Mouse (Mus musculus): ENCODE results near the gene St6galnac4.

Gene St6galnac4

DNA sequence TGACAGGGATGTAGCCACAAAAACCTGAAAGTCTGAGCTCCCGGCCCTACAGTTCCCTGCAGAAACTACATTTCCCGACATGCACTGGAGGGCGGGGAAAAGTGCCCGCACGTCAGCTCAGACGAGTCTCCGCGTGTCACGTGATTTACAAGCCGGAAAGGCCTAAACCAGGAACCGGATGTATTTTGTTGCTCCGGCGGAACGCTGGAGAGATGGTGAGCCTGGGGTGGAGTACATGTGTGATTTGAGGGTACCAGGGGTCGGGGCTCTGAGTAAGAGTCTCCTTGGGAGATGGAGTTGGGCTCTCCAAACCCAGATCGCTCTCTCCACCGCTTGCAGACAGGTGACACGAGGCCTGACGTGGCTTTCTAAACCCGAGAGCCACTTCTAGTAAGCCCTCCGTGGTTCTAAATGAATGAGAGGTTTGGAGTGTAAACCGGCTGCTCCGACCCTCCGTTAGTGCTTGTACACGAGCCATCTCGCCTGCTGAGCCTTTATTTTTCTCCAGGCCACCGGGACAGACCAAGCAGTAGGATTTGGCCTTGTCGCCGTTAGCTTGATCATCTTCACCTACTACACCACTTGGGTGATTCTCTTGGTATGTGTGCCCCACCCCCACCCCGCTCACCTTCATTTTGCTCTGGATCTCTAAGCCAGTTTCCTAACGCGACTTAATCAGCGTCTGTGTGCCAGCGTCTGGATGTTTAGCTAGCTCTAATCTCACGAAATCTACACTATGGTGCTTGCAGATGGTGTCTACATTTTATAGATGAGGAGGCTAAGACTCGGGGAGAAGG is 16.0 kb upstream of the St6galnac4 start, which contains the start of gene Dpm2:
Gene Dpm2 (plus strand): TSS at position 161 of the 797 bp plus-strand sequence.
- DNase-seq (ENCODE audit: extremely low spot score, low read depth, low spot score), result peak; percentile 82

DNA sequence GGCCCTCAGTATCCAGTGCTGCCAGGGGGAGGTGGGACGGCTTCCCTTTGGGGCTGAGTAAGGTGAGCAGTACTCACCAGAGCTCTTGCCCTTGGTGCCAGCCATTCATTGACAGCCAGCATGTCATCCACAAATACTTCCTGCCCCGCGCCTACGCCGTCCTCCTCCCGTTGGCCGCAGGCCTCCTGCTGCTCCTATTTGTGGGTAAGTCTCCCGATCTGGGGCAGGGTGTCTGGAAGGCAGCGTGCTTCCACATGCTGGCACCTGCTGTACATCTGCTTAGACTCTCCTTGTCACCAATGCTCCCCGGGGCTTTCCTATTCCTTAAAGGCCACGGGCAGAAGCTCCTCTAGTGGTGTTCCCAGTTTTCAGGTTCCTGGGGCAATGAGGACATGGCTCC is 14.7 kb upstream of the St6galnac4 start:
- DNase-seq (ENCODE audit: extremely low spot score, low read depth, low spot score), result no peak

DNA sequence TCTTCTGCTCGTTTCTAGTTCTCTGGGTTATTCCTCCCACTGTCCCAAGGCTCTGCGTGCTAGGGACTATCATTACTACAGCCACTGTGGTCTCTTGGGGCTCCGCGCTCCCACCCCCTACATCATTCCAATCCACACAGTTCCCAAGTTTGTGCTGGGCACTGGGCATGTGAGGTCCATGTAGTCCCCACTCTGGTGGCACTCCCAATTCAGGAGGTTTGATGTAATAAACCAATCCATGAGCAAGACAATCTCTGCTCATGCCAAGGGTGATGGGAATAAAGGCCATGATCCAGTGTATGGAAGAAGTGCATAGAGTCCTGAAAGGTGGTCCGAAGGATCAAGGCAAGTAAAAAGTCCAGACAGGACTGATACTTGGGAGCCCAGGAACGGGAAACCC is 12.4 kb upstream of the St6galnac4 start, which contains the start of gene Pip5kl1:
Gene Pip5kl1 (plus strand): TSS at position 301 of the 400 bp plus-strand sequence.
- no peak for DNase-seq (ENCODE audit: extremely low spot score, low read depth, low spot score)

DNA sequence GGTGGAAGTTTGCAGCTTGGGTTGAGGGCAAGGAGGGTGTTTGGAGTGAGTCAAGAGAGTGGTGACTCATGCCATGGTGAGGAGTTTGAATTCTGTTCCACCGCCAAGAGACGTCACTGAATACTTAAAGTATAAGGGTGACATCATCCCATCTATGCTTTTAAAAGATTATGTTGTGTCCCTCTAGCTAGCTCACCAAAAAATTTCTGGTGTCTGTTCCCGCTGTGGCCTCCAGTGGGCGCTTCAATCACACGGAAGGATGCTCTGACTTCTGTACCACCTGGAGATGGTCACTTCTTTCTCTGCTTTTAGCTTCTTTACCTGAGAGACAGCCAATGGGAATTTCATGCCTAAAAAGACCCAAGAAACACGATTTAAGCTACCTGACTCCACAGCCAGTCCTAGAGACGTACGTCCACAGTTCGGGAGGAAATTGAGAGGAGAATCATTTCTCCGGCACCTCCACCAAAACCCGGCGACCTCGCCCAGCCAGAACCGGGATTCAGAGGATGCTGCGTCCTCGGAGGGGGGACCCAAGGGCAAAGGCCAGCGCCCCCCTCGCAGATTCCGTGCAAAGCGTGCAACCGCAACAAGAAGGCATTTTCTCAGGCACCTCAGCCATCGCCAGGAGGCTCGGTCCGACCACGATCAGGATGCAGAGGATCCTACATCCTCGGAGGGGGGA is 11.9 kb upstream of the St6galnac4 start:
- no peak for DNase-seq (ENCODE audit: extremely low spot score, low read depth, low spot score)

DNA sequence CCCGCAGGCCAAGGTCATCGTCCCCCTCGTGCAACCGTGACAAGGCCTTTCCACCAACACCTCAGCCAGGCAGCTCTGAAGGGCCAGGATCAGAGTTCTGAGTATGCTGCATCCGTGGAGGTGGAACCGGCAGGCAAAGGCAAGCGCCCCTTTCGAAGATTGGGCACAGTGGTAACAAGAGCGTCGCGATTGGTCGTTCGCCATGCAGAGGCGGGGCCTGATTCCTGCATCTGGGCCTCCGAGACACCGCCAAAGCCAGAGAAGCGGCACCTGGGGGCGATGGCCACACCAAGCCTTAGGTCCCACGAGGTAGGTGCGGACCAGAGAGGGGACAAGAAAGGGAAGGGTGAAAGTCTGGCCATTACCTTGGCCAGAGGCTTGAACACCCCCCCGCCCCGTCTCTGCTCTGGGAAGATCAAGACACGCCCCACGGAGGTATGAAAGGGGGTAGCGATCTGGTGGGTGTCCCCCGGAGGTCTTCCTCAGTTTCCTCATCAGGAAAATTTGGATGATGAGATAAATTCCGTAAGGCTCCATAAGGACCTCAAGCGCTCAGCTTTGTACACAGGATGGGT is 11.2 kb upstream of the St6galnac4 start, which contains the start of gene 9430097D07Rik:
Gene 9430097D07Rik (minus strand): TSS at position 99 of the 575 bp plus-strand sequence.
- no peak for DNase-seq (ENCODE audit: extremely low spot score, low read depth, low spot score)

DNA sequence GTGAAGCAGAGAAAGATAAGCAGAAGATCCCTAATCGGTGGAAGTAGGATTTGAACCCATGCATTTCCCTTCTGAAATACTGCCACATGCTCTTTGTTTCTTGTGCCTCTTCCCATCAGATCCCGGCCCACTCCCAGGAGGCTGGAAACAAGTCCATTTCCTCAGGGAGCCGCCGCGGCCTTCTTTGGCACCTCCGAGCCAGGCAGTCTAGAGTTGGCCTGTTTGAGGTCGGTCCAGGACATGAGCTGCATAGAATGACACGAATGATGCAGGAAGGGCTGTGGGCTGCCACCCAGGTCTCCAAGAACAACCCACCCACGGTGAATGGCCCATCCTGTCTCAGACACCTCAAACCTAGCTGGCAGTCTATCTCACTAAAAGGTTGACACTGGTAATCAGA is 10.4 kb upstream of the St6galnac4 start:
- no peak for DNase-seq (ENCODE audit: extremely low spot score, low read depth, low spot score)

DNA sequence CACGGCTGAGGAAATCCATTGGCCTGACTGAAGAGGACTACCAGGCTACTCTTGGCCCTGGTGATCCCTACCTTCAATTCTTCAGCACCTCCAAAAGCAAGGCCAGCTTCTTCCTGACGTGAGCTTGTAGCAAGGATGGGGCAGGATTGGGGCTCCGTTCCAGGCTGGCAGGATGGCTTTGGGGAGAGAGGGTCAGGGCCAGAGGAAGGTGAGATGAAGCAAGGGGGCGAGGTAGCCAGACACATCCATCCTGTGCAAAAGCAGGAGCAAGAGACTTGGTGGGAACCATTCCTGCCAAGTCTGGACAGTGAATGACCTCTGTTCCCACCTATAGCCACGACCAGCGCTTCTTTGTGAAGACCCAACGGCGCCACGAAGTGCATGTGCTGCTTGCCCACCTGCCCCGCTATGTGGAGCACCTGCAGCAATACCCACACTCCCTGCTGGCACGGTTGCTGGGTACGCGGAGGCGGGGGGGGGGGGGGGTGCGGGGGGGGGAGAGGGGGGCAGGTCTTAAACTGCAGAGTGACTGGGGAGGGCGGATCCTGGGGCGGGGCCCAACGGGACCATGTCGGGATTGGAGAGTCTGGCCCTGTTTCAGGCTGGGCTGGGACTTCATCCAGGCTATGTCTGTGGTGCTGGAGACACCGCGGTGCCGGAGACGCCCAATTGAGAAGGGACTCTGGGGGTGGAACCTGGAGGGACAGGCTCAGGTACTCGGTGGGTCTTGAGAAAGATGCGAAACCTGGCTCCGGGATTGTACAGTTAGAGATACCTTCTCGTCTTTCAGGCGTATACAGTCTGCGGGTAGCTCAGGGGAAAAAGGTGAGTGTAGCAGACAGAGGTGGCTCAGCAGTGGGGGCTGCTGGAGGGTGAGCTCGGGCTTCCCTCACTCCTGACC is 8.5 kb upstream of the St6galnac4 start:
- no peak for DNase-seq (ENCODE audit: extremely low spot score, low read depth, low spot score)

DNA sequence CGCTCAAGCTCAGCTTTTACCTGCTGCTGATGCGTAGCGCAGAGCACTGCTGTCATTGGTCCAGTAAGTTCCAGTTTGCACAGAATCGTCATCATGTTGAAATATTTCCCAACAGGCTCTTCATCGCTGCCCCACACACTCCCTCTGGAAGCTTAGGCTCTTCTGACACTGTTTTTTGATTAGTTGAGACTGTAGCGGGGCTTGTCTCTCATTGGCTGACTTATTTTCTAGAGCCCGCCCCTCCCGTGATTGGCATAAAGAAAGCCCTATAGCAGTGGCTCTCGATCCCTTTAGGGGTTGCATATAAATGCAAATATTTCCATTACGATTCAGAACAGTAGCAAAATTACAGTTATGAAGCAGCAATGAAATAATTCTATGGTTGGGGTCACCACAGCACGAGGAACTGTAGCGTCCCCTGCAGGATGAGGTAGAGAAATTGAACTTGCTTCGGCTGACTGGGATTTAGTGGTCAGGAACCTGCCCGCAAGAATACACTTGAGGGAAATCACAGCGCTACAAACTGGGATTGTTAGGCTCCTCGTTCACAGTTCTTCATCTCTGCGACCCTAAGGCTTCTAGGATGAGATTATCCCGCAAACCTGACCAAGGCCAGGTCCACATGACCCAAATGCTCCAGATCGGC is 5.3 kb upstream of the St6galnac4 start:
- no peak for DNase-seq (ENCODE audit: extremely low spot score, low read depth, low spot score)

DNA sequence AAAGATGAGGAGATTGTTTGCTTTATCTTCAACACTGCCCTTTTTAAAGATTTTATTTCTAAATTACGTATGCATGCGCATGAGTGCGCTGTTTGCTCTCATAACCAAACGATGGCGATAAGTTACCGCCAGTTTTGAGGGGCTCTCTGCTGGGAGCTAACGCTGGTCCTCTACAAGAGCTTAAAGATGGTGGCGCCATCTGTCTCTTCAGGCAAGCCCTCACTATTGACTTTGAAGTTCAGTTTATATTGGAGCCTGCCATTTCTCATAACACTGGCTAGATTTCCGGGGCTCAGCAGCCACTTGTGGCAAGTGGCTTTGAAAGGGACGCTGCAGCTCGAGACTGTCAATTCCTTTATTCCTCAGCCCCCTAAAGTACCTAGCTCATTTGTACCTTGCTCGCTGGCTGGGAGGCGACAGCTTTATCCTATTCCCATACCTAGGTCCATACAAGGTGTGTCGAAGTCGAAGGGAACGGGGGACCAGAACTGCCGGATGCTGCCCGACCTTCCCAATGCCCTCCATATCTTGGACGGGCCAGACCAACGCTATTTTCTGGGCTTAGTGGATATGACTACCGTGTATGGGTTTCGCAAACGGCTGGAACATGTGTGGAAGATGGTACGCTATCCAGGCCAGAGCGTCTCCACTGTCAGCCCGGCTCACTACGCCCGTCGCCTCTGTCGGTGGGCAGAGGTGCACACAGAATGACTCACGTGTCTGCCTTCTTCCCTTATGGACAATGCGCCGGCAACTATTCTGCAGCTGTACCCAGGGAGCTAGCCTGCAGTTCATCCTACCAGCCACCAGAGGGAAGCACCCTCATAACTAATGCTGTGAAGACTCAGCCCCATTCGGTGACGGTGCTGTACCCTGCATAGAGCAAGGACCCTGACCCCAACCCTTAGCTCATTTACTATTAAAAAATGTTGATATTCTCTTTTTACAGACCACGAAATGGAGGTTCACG is 3.8 kb upstream of the St6galnac4 start:
- DNase-seq (ENCODE audit: extremely low spot score, low read depth, low spot score), result no peak

DNA sequence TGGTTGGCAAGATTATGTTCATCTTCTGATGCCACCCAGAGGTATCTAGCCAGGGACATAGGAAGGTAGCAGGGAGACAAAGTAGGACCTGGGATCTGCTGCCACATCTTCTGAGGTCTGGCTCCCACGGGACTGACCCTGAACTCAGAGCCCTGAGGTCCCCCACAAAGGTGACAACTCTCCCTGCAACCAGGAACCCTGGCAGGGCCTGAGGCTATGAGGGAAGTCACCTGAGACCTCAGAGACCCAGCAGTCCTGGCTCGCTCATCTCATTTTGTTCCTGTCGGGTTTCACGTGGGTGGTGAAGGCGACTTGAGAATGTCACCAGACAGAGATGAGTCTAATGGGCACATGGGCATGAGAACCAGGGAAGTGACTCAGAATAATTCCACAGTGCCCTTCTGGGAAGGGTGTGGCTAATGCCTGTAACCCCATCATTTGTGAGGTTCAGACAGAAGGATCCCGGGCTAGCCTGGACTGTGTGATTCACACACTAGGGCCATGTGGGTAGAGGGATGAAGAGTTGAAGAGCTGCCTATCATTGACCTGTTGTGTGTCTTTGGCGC is 1.7 kb upstream of the St6galnac4 start:
- DNase-seq (ENCODE audit: extremely low spot score, low read depth, low spot score), result no peak

DNA sequence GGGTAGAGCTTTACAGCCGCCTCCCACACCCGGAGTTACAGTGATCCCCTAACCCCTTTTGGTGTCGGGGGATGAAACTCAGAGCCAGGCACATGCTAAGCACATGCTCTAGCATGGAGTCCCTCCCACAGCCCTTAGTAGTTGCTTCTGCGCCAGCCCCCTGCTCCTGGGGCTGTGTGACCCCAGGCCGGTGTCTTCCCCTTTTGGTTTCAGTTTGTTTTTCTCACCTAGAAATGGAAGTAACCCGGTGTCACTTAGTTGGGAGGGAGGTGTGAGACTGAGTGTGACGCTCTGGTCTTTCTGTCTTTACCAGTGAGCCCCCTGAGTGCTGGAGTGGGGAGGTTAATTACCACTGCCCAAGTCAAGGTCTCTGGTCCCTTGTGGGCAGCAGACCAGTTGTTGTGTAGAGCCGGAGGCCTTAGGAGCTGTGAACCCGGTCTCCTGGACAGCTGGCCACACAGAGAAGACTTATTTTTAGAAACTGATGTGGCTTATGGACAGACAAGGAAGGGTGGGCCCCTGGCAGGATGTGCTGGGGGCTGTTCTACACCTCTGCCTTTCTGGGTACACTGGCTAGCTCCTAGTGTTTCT is 931 bp downstream of the St6galnac4 start:
- DNase-seq (ENCODE audit: extremely low spot score, low read depth, low spot score), result no peak

DNA sequence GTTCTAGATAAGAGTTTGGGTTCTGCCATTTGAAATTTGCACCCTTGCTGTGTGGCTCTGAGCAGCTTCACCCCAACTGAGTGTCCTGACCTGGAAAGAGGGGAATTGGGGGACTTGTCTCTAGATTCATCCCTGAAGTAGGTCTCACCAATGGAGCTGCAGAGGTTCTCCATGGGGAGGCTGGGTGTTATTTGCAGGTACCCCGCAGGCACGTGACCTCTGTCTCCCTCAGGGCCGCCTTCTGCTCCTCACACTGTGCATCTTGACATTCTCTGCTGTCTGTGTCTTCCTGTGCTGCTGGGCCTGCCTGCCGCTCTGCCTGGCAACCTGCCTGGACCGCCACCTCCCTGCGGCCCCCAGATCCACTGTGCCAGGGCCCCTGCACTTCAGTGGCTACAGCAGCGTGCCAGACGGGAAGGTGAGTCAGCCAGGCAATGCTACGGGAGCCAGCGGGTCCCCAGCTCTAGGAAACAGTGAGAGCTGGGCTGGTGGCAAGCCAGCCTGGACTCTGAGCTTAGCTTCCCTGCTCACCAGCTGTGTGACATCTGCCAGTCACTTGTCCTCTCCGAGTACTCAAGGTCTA is 2.4 kb downstream of the St6galnac4 start:
- no peak for DNase-seq (ENCODE audit: extremely low spot score, low read depth, low spot score)

DNA sequence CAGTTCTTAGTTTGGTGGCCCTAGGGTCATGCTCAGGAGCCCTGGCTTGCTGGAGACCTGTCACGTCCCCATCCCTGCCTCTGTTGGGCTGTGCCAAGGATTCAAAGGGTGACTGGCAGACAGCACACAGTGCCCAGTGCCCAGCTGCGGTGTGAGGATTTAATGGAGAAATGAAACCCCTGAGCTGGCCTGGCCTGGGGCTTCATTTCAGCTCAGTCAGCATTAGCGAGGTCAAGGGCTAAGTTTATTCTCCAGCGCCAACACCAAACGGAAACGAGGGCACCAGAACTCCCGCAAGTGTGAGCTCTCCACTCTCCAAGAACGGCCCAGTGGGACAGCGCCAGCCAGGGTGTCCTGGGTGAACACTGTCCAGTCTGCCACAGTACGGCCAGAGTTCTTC is 3.3 kb downstream of the St6galnac4 start:
- no peak for DNase-seq (ENCODE audit: extremely low spot score, low read depth, low spot score)

DNA sequence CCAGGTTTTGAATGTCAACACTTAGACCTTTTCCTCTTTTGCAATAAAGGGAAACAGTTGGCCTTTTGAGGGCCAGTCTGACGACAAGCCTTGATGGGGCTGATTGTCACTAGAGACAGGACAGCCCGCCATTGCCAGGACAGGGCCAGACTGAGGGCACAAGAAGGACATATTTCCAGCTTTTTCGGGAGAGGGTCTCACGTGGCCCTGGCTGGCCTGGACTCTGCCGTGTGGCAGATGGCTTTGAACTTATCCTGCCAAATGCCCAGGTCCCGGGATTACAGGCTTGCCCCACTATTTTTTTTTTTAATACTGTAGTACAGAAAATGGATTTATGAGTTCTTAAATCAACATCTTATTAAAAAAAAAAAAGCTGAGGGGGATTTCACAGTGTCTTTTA is 4.4 kb downstream of the St6galnac4 start:
- DNase-seq (ENCODE audit: extremely low spot score, low read depth, low spot score), result no peak

DNA sequence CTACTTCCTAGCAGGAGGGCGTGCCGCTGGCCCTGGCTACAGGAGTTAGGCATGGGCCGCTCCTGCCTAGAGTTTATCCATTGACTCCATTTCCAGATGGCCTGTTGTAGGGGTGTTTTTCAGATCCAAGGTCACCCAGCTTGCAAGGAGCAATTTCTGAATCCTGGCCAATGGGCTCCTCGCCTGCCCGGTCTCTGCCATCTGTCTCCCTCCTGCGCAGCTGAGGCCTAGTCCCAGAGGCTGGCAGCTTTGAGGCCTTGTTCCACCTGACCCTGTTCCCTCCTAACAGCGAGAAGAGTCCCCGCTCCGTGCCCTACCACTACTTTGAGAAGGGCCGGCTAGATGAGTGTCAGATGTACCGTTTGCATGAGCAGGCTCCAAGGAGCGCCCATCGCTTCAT is 9.8 kb downstream of the St6galnac4 start:
- DNase-seq (ENCODE audit: extremely low spot score, low read depth, low spot score), result no peak

DNA sequence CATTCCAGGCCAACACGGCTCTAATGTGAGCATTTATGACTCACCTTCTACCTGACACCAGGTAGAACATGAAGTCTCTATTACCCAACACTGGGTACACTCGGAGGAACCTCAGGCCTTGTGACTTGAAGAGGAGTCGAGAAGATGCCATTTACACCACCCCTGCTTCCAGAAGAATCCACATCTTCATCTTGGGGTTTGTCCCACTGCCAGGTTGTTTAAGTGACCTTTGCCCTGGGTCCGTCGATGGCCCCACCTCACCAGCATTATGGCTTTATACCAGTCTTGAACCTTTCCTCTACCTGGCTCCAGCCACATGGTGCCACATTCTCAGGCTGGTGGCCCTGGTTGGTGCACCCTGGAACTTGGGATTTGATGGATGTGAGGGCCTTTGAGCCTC is 10.4 kb downstream of the St6galnac4 start:
- no peak for DNase-seq (ENCODE audit: extremely low spot score, low read depth, low spot score)

DNA sequence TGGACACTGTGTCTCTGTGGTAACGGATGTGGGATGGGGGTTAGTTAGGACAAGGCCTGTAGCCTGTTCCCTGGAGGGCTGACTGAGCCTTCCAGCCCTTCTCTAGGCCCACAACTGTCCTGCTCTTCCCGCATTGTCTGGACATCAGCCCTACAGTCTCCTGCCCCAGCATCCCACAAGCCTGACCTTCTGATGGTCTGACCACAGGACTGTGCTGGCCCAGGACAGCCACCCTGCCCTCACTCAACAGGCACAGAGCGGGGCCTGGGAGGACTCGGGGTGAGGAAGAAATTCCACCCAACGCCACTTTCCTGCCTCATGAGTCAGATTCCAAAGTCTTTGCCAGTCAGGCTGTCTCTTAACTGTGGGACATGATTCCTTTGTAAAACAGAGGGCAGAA is 10.8 kb downstream of the St6galnac4 start:
- DNase-seq (ENCODE audit: extremely low spot score, low read depth, low spot score), result no peak

DNA sequence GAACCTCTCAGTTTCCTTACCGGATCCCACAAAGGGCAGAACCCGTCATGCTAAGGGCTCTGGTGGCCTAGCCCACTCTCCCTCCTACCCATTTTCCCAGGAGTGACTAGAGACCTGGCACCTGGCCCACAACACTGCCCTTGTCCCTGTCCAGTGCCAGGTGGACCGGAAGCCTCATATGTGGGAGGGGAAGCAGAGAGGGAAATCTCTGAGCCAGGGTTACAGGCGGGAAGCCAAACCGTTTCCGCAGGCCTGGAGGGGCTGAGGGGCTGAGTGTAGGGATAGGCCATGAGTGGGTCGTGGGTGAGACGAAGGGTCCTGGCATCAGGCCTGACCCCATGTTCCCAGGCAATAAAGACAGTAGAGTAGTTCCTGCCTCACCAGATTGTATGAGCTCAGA is 11.6 kb downstream of the St6galnac4 start:
- DNase-seq (ENCODE audit: extremely low spot score, low read depth, low spot score), result no peak

Measured in hindlimb bud, embryonic 11.5 days (tissue).